Mouse (Mus musculus): ENCODE results near the gene Olfr1282.
"Not testable (repeated sequence)": the region's sequence is repeated elsewhere in the genome, so short reads cannot be mapped to it uniquely, and the experiment has no call there.

Gene Olfr1282

GRCm38 (mm10) chr2:111335976-111336375, at the start of gene Olfr1282:
TSS of gene Olfr1282 (minus strand) at chr2:111336076.
- Histone ChIP-seq H3K9me3 (ENCODE audit: low read length) (no peaks in the 10 kb centered on the region), H3K4me3 (replicated peaks; ENCODE audit: low read length) (no peak within 1 kb of the TSS), H3K36me3 (ENCODE audit: insufficient read depth, low read length) (no peaks in the 10 kb centered on the region), H3K27me3 (ENCODE audit: insufficient read depth, low read length) (no peaks in the 10 kb centered on the region), H3K4me1 (replicated peaks; ENCODE audit: low read depth, low read length) (no peaks in the 10 kb centered on the region)
- TF ChIP-seq NANOG (IDR thresholded peaks at IDR 0.05; ENCODE audit: borderline replicate concordance, low read length): no peak
- no peak for TF ChIP-seq CTCF (conservative IDR thresholded peaks at IDR 0.05; ENCODE audit: low read length)
- no peak for TF ChIP-seq POU5F1 (IDR thresholded peaks at IDR 0.05; ENCODE audit: borderline replicate concordance, low read length)

- TF ChIP-seq NANOG (IDR thresholded peaks at IDR 0.05; ENCODE audit: borderline replicate concordance, low read length) (no peak), CTCF (conservative IDR thresholded peaks at IDR 0.05; ENCODE audit: low read length) (no peak), POU5F1 (IDR thresholded peaks at IDR 0.05; ENCODE audit: borderline replicate concordance, low read length) (no peak)
- Histone ChIP-seq H3K4me3 (replicated peaks; ENCODE audit: low read length) (no peak within 1 kb of the TSS), H3K27me3 (ENCODE audit: insufficient read depth, low read length) (no peaks in the 10 kb centered on the region), H3K9me3 (ENCODE audit: low read length) (no peaks in the 10 kb centered on the region), H3K4me1 (replicated peaks; ENCODE audit: low read depth, low read length) (no peaks in the 10 kb centered on the region), H3K36me3 (ENCODE audit: insufficient read depth, low read length) (no peaks in the 10 kb centered on the region)
These were observed 39.3 kb upstream of the Olfr1282 start, which contains the start of gene Olfr1284 for GRCm38 (mm10) chr2:111375222-111375621. TSS of gene Olfr1284 (plus strand) at chr2:111375522.

GRCm38 (mm10) chr2:111366490-111366889, 30.6 kb upstream of the Olfr1282 start, which contains the start of gene Olfr1283:
TSS of gene Olfr1283 (plus strand) at chr2:111366790.
- no peaks in the 10 kb centered on the region for H3K4me1 ChIP-seq (replicated peaks; ENCODE audit: low read depth, low read length)
- H3K9me3 ChIP-seq (ENCODE audit: low read length): no peaks in the 10 kb centered on the region
- no peak for TF ChIP-seq CTCF (conservative IDR thresholded peaks at IDR 0.05; ENCODE audit: low read length)
- TF ChIP-seq NANOG (IDR thresholded peaks at IDR 0.05; ENCODE audit: borderline replicate concordance, low read length): no peak
- no peak for TF ChIP-seq POU5F1 (IDR thresholded peaks at IDR 0.05; ENCODE audit: borderline replicate concordance, low read length)
- no peaks in the 10 kb centered on the region for H3K27me3 ChIP-seq (ENCODE audit: insufficient read depth, low read length)
- H3K36me3 ChIP-seq (ENCODE audit: insufficient read depth, low read length): no peaks in the 10 kb centered on the region
- no peak within 1 kb of the TSS for H3K4me3 ChIP-seq (replicated peaks; ENCODE audit: low read length)

- not testable (repeated sequence) for H3K4me3 ChIP-seq (replicated peaks; ENCODE audit: low read length); H3K36me3 ChIP-seq (ENCODE audit: insufficient read depth, low read length); H3K27me3 ChIP-seq (ENCODE audit: insufficient read depth, low read length); H3K4me1 ChIP-seq (replicated peaks; ENCODE audit: low read depth, low read length); H3K9me3 ChIP-seq (ENCODE audit: low read length)
These were observed 2.2 kb downstream of the Olfr1282 start for GRCm38 (mm10) chr2:111333721-111334120.

- H3K4me1 ChIP-seq (replicated peaks; ENCODE audit: low read depth, low read length): no peaks in the 10 kb centered on the region
- H3K4me3 ChIP-seq (replicated peaks; ENCODE audit: low read length): no peak within 1 kb of the TSS
- H3K36me3 ChIP-seq (ENCODE audit: insufficient read depth, low read length): no peaks in the 10 kb centered on the region
- H3K9me3 ChIP-seq (ENCODE audit: low read length): no peaks in the 10 kb centered on the region
- no peaks in the 10 kb centered on the region for H3K27me3 ChIP-seq (ENCODE audit: insufficient read depth, low read length)
- TF ChIP-seq NANOG (IDR thresholded peaks at IDR 0.05; ENCODE audit: borderline replicate concordance, low read length) (no peak), CTCF (conservative IDR thresholded peaks at IDR 0.05; ENCODE audit: low read length) (no peak), POU5F1 (IDR thresholded peaks at IDR 0.05; ENCODE audit: borderline replicate concordance, low read length) (no peak)
These were observed 9.7 kb downstream of the Olfr1282 start, which contains the start of gene Olfr1281 for GRCm38 (mm10) chr2:111326220-111326619. TSS of gene Olfr1281 (plus strand) at chr2:111326520.

- Histone ChIP-seq H3K4me3 (replicated peaks; ENCODE audit: low read length) (no peak within 1 kb of the TSS), H3K36me3 (ENCODE audit: insufficient read depth, low read length) (no peaks in the 10 kb centered on the region), H3K9me3 (ENCODE audit: low read length) (no peaks in the 10 kb centered on the region), H3K27me3 (ENCODE audit: insufficient read depth, low read length) (no peaks in the 10 kb centered on the region), H3K4me1 (replicated peaks; ENCODE audit: low read depth, low read length) (no peaks in the 10 kb centered on the region)
- no peak for TF ChIP-seq CTCF (conservative IDR thresholded peaks at IDR 0.05; ENCODE audit: low read length)
- no peak for TF ChIP-seq POU5F1 (IDR thresholded peaks at IDR 0.05; ENCODE audit: borderline replicate concordance, low read length)
- no peak for TF ChIP-seq NANOG (IDR thresholded peaks at IDR 0.05; ENCODE audit: borderline replicate concordance, low read length)
These were observed 22.2 kb downstream of the Olfr1282 start, which contains the start of gene Olfr1280 for GRCm38 (mm10) chr2:111313717-111314116. TSS of gene Olfr1280 (plus strand) at chr2:111314017.

- H3K27me3 ChIP-seq (ENCODE audit: insufficient read depth, low read length): no peaks in the 10 kb centered on the region
- no peak for TF ChIP-seq POU5F1 (IDR thresholded peaks at IDR 0.05; ENCODE audit: borderline replicate concordance, low read length)
- no peak for TF ChIP-seq NANOG (IDR thresholded peaks at IDR 0.05; ENCODE audit: borderline replicate concordance, low read length)
- no peak for TF ChIP-seq CTCF (conservative IDR thresholded peaks at IDR 0.05; ENCODE audit: low read length)
- no peak within 1 kb of the TSS for H3K4me3 ChIP-seq (replicated peaks; ENCODE audit: low read length)
- H3K4me1 ChIP-seq (replicated peaks; ENCODE audit: low read depth, low read length): no peaks in the 10 kb centered on the region
- H3K9me3 ChIP-seq (ENCODE audit: low read length): no peaks in the 10 kb centered on the region
- no peaks in the 10 kb centered on the region for H3K36me3 ChIP-seq (ENCODE audit: insufficient read depth, low read length)
These were observed 35.5 kb downstream of the Olfr1282 start, which contains the start of gene Olfr1279 for GRCm38 (mm10) chr2:111300374-111300773. TSS of gene Olfr1279 (plus strand) at chr2:111300635.

GRCm38 (mm10) chr2:111298541-111298940, 37.3 kb downstream of the Olfr1282 start:
- H3K9me3 ChIP-seq (ENCODE audit: low read length): no peaks in the 10 kb centered on the region
- H3K27me3 ChIP-seq (ENCODE audit: insufficient read depth, low read length): no peaks in the 10 kb centered on the region
- no peaks in the 10 kb centered on the region for H3K36me3 ChIP-seq (ENCODE audit: insufficient read depth, low read length)
- no peak overlapping the region for H3K4me3 ChIP-seq (replicated peaks; ENCODE audit: low read length)
- no peak for TF ChIP-seq POU5F1 (IDR thresholded peaks at IDR 0.05; ENCODE audit: borderline replicate concordance, low read length)
- no peak for TF ChIP-seq NANOG (IDR thresholded peaks at IDR 0.05; ENCODE audit: borderline replicate concordance, low read length)
- no peak for TF ChIP-seq CTCF (conservative IDR thresholded peaks at IDR 0.05; ENCODE audit: low read length)
- H3K4me1 ChIP-seq (replicated peaks; ENCODE audit: low read depth, low read length): no peaks in the 10 kb centered on the region

- H3K27me3 ChIP-seq (ENCODE audit: insufficient read depth, low read length): no peaks in the 10 kb centered on the region
- no peak within 1 kb of the TSS for H3K4me3 ChIP-seq (replicated peaks; ENCODE audit: low read length)
- no peaks in the 10 kb centered on the region for H3K9me3 ChIP-seq (ENCODE audit: low read length)
- H3K36me3 ChIP-seq (ENCODE audit: insufficient read depth, low read length): no peaks in the 10 kb centered on the region
- TF ChIP-seq CTCF (conservative IDR thresholded peaks at IDR 0.05; ENCODE audit: low read length) (no peak), NANOG (IDR thresholded peaks at IDR 0.05; ENCODE audit: borderline replicate concordance, low read length) (no peak), POU5F1 (IDR thresholded peaks at IDR 0.05; ENCODE audit: borderline replicate concordance, low read length) (no peak)
- no peaks in the 10 kb centered on the region for H3K4me1 ChIP-seq (replicated peaks; ENCODE audit: low read depth, low read length)
These were observed 46.0 kb downstream of the Olfr1282 start, which contains the start of gene Olfr1278 for GRCm38 (mm10) chr2:111289836-111290235. TSS of gene Olfr1278 (plus strand) at chr2:111290136.

Measured in E14TG2a.4 (cell line).